Mouse (Mus musculus) monocyte, adult 5-6 weeks (primary cell): ENCODE data around the gene Ccnk. TPM values are rescaled to one million over a fixed set of nuclear protein-coding genes. Genes with fewer than 3 reads are reported as not detected.

Experiments used
- ATAC-seq: fragments of 153-309, 156-312 bp; replicated peaks from 2 replicates; pipeline ENCODE4 v1.8.0; 2017; ENCODE audit warnings: mild to moderate bottlenecking; ENCODE audit not compliant: low TSS enrichment, insufficient number of reproducible peaks, severe bottlenecking, poor library complexity, low FRiP score
- total RNA-seq: library from RNA; stranded (forward); fragments of 200-1000, 200-491, 200-594 nt; gene quantifications from 3 replicates; pipeline ENCODE4 v1.2.3, GENCODE M21; 2017

The Ccnk gene
- total RNA-seq, 1 experiment from 2014 or later, result 22.4 TPM

- ATAC-seq, result no peak
Observed at GRCm38 (mm10) chr12:108237300-108238006, 58.1 kb downstream of the Ccnk start.

GRCm38 (mm10) chr12:108238395-108239035, 59.1 kb downstream of the Ccnk start:
- no peak for ATAC-seq

GRCm38 (mm10) chr12:108239441-108239840, 60.1 kb downstream of the Ccnk start:
- ATAC-seq, result no peak

DNA sequence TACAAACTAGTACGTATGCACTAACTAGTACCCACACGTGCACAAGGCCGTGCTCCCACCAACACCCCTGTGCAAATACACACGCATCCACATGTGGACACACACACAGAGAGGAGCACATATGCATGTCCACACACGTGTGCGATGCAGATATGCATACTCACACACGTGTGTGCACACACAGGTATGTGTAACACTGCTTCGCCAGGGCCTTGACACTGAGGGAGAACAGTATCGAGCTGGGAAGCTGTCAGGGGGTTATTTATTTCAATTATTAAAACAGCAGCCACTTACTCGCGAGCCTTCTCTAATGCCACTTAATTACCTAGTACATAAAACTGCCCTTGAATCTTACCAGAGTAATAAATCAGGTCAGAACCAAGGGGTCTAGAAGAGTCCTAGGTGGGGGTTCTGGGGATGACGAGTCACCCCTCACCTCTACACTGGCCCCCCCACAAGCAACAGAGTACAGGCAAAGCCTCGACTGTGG, 61.1 kb downstream of the Ccnk start:
- no peak for ATAC-seq

DNA sequence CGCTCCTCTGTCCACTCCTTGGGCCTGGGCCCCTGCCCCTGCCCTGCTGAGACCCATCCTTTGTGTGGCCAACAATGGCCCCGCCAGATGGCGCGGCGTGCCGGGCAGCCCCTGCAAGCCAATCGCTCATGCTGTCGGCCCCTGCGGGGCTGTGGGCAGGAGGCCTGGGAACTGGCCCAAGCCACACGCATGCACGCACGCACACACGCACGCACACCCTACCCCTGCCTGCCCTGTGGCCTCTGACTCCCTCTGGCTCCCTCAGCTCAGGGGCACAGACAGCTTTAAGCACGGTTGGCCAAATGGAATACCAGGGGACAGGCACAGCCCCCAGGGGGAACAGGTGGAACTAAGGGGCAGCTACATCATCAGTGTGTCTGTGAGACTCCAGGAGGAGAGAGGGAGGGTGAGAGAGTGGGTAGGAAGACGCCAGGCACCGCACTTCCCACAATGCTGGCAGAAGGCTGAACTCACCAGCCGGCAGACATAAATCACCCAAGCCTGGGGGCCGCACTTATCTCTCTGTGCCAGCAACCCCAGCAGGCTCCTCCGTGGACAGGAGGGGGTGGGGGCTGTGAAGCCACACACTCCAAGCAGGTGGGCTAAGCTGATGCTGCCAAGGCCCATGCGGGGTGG, 61.7 kb downstream of the Ccnk start:
- no peak for ATAC-seq

- ATAC-seq, result no peak
Observed at GRCm38 (mm10) chr12:108241626-108242025, 62.2 kb downstream of the Ccnk start.

GRCm38 (mm10) chr12:108242243-108242745, 62.9 kb downstream of the Ccnk start:
- no peak for ATAC-seq

GRCm38 (mm10) chr12:108244778-108245177, 65.4 kb downstream of the Ccnk start:
- no peak for ATAC-seq

GRCm38 (mm10) chr12:108245579-108245978, 66.2 kb downstream of the Ccnk start:
- no peak for ATAC-seq

DNA sequence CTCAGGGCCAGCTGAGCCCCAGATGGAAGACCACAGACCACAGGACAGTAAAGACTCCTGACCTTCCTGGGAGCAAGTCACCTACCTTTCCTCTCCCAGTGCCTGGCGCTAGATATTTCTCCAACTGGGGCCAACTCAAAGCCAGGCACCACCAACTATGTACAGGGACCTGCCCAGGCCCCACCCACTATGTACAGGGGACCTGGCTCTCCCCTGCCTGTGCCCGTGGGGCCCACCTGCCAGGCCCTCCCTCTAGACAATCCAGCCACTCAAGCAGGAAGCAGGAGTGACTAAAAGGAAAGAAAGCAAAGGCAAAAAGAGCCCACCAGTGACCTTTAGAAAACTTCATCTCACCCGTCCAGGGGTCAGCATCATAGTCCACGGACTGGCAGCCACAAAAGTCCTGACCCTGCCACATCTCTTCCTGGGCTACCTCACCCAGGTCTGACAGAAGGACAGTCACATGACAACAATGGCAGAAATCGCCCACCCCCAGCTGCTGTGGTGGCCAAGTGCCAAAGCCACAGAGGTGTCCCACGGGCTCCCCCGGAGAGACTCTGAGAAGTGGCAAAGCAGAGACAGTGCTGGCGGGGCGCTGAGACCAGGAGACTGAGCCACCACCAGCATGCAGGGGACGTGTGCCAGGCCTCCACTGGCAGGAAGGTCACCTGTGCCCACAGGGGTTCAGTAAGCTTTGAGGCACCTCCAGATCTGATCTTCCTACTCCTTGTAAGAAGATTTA, 67.6 kb downstream of the Ccnk start:
- no peak for ATAC-seq

- ATAC-seq, result no peak
Observed at GRCm38 (mm10) chr12:108249019-108249418, 69.6 kb downstream of the Ccnk start.

- no peak for ATAC-seq
Observed at GRCm38 (mm10) chr12:108249522-108249921, 70.1 kb downstream of the Ccnk start.

- no peak for ATAC-seq
Observed at GRCm38 (mm10) chr12:108251034-108251792, 71.8 kb downstream of the Ccnk start.

DNA sequence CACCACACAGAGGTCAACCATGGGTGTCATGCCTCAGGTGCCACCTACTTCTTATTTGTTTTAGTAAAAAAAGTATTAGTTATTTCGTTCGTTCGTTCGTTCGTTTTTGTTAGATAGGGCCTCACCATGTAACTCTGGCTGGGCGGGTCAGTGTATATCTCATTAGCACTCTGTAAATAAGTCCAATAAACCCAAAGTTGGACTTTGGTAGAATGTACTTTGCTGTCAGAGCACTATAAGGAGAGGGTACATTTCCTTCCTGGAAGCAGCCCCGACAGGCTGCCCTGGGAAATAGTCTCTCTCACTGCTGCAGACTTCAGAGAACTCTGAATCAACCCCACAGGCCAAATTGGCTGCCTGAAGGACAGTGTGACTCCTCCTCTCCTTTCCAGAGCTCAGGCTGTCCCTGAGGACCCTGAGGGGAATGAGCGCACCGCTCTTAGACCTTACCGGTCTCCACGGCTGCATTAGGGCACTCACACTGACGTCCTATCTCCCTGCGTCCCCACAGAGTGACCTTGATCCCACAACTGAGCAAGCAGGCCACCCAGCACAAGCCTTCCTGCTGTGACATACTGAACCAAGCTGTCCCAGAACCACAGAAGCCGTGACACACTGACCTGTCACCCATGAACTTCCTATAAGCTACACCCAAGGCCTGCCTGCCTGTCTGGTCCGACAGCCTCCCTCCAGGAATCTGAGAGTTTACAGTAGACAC, 72.6 kb downstream of the Ccnk start:
- no peak for ATAC-seq
